Mouse (Mus musculus) CD8-positive naive resting alpha-beta T cell, adult 2 months (primary cell): ENCODE results near the gene Rpf2.
A peak's percentile ranks its signal among the peaks of the same experiment; 100 is the strongest.

Experiments
- DNase-seq, 2 experiments: peaks; one replicate each; pipeline ENCODE4 v3.0.0; 2022; ENCODE audit warnings: low read depth in 2 of 2, low spot score in 2 of 2

Rpf2 gene

DNA sequence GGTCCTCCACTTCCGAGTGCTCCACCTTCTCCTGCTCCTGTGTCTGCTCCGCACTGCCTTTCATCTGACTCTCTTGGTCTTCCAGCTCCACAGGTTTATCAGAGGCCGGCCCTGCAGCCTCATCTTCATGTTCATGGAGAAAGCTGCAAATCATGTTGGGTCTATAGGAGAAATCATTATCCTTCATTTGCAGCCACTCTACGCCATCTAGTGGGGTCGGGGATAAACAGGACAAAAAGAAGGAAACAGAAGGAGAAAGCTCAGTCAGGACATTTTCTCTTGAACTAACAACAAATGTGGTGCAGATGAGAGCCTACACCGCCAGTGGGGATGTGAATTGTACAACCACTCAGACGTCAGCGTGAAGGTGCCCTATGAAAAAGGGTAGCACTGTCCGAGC is 2.8 kb upstream of the Rpf2 start:
- DNase-seq = no peak

- no peak for DNase-seq
Observed at GRCm38 (mm10) chr10:40247166-40247716, 405 bp upstream of the Rpf2 start.

- DNase-seq = no peak
Observed at GRCm38 (mm10) chr10:40237826-40238225, 9.0 kb downstream of the Rpf2 start.

GRCm38 (mm10) chr10:40233241-40233640 is 13.6 kb downstream of the Rpf2 start:
- DNase-seq = no peak

- DNase-seq = no peak
Observed at GRCm38 (mm10) chr10:40232442-40232841, 14.4 kb downstream of the Rpf2 start.

DNA sequence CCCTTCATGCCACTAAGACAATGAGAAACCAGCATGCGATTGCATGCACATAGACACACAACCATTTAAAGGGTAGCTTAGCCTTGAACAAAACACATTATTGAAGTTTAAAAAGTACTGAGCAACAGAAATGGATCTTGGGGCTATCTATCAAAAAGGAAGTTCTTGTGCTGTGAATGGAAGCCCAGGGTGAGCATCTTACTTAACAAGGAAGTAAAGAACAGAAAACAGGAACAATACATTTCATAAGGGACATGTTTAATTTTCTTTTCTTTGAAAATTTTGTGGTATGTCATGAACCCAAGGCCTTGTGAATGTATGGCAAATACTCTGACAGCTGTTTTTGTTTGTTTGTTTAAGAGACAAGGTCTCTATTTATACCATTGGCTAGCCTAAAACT is 17.1 kb downstream of the Rpf2 start:
- DNase-seq = no peak

DNA sequence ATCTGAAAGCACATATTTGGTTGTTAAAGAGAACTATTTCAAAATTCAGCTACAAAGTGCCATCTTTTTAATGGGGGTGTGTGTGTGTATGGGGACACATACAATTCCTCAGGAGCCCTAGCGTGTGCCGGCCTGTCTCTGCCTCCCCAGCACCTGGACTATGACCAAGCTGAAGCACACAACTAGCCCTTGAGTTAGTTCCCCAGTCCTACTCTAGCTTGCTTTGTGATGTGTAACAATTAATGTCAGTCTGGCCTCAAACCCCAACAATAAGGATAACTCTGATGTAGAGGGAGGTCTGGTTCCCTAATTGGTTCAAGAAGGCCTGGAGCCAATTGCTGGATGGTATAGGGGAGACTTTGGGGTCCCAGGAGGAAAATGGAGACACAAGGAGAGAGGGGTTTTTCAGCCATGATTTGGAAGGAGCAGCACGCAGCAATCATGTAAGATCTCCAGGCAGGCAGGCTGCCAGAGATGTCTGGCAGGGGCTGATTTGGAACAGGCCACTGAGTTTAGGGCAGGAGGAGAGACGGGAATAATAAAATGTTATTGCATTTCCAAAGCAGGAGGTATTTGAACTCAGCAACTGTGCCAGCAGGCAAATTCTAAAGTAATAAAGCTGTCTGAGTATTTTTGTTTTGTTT is 19.1 kb downstream of the Rpf2 start:
- DNase-seq = no peak

GRCm38 (mm10) chr10:40218874-40219273 is 28.0 kb downstream of the Rpf2 start:
- DNase-seq = no peak

GRCm38 (mm10) chr10:40212443-40213169 is 34.2 kb downstream of the Rpf2 start:
- peak; percentile 91 to 96 for DNase-seq

- no peak for DNase-seq
Observed at GRCm38 (mm10) chr10:40195001-40195400, 51.8 kb downstream of the Rpf2 start.

DNA sequence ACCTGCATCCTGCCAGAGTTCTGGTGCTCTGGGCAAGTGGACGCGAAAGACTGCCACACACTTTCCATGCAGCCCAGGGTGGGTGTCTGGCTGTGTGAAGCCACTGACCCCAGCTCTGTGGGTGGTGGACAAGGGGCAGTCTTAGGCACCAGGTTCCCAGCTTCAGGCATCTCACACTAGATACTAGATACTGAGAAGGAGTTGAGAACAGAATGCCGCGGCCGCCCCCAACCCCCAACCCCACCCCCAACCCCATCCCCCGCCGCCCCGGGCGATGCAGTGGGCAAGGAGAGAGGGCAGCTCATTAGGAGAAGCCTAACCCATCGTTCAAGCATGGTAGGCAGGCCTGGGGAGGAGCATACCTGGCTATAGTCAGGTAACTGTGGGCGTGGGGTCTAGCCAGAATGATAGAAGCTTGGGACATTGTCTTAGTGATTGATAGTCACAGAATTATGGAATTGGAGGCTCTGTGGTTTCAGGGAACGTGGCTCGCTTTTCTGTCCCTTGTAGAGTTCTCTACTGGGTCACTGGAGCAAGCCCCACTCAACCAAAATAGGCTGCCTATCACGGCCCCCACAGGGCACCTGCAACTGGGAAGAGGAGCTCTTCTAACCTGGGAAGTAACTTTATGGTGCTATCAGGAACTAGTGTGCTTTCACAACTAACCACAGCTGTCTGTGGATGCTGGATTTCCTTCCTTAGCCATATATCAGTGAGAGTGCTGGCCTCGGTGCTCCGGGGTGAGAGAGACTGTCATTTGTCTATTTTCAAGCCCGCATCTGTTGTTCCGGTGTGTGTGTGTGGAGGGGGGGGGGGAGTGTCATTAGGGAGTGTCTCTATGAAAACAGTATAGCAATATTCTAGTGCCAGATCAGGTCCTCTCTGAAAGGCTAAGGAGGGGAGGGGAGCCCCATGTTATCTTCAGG is 54.6 kb downstream of the Rpf2 start:
- no peak for DNase-seq

DNA sequence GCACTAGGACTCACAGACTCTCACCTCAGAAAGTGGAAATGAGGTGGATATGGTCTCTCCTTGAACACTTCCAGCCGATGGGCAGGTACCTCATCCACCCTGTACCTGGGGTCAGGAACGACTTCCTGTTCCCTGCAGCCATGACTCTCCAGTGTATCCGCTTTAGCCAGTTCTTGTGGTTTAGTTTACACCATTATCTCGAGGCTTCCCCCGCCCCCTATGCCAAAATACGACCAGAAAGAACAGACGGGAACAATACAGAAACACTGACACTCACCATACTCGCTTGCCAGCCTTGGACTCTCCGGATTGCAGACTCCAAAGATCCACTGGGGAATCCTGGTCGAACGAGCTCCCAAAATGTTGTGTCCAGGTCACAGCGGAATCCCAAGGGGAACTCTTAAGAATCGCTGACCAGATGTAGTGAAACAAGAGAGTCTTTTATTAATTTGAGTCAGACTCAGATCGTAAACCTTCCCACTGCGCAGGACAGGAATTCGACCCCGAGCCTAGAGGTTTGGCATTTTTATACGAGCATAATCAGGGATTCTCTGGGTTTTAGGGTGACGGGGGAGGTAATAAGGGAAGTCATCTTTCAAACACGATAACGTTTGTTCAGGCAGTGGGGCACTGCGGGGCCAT is 55.4 kb downstream of the Rpf2 start:
- no peak for DNase-seq

- no peak for DNase-seq
Observed at GRCm38 (mm10) chr10:40190871-40191270, 56.0 kb downstream of the Rpf2 start.

- DNase-seq = no peak
Observed at GRCm38 (mm10) chr10:40189689-40190088, 57.1 kb downstream of the Rpf2 start.

- no peak for DNase-seq
Observed at GRCm38 (mm10) chr10:40188831-40189230, 58.0 kb downstream of the Rpf2 start.

DNA sequence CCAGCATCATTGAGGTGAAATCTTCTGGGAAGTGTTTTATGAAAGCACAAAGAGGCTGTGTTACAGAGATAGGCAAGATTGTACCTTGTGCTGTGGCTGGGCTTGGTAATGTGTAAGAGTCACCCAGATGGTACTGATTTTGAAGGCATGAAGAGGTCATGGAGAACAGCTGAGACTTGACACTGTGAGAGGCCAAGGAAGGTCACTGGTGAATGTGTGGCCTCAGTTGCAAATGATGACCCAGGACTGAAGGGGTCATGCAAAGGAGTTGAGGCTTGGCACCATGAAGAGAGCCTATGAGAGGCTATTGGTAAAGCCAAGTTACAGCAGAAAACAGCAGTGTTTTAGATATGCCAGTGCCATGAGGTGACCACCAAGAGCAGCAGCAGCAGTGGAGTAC is 60.9 kb downstream of the Rpf2 start:
- no peak for DNase-seq

DNA sequence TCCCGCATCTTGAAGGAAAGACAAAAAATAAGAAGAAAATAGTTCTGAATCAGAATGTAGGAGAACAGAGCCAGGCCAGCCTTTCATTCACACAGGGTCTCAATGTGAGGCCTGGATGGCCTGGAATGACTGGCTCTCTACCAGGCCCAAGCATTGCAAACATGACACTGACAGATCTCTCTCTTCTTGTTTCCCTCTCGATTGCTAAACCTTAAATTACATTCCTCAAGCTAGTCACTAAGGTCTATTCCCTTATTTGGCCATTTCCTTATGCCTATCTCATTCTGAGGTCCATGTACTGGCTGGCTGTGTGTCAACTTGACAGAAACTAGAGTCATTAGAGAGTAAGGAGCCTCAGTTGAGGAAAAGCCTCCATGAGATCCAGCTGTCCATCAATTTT is 66.8 kb downstream of the Rpf2 start:
- no peak for DNase-seq

GRCm38 (mm10) chr10:40179142-40179541 is 67.7 kb downstream of the Rpf2 start:
- DNase-seq = no peak

DNA sequence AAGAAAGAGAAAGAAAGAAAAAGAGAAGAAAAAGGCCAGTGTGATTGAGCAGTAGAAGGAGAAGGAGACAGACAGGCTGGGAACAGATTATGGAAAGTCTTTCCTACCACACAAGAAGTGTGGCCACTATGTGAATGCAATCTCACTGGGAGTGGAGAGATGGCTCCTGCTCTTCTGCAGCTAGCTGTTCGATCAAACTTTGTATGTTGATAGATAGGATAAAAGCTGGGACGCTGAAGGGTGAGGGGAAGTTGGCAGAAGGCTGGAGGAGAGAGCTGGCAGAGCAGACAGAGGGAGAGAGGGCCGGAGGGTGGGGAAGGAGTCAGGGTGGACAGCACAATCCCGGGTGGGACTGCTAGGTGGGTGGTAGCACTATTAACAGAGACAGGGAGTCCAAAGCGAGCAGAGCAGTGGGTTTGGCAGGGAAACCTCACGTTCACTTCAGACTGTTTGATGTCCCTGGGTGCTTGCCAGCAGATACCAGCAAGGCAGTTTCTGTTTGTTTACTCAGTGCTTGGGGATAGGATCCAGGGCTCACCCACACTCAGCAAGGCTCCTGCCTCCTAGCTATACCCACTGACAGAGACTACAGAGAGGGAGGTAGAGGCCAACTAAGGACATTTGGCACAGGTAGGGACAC is 69.4 kb downstream of the Rpf2 start:
- DNase-seq = peak; percentile 35 to 49
